Mouse (Mus musculus) cerebellum, adult 11-12 months (tissue): ENCODE results near the gene Gm10134.
"Not testable (repeated sequence)": the region's sequence is repeated elsewhere in the genome, so short reads cannot be mapped to it uniquely, and the experiment has no call there.

Experiments
- DNase-seq: peaks from one replicate; pipeline ENCODE4 v3.0.0; 2022

Gene Gm10134

GRCm38 (mm10) chr2:28505795-28506194 lies at the start of gene Gm10134:
TSS of gene Gm10134 (plus strand) at chr2:28506095.
- DNase-seq, result no peak

GRCm38 (mm10) chr2:28456616-28457015 lies 49.3 kb upstream of the Gm10134 start:
- DNase-seq, result no peak

GRCm38 (mm10) chr2:28463919-28464318 lies 42.0 kb upstream of the Gm10134 start:
- DNase-seq, result peak; percentile 50

GRCm38 (mm10) chr2:28464919-28465318 lies 41.0 kb upstream of the Gm10134 start:
- no peak for DNase-seq

GRCm38 (mm10) chr2:28465836-28466518 lies 39.9 kb upstream of the Gm10134 start, which contains the start of gene 1700007K13Rik:
TSS of gene 1700007K13Rik (minus strand) at chr2:28466332.
- peak; percentile 77 for DNase-seq

GRCm38 (mm10) chr2:28467860-28468485 lies 37.9 kb upstream of the Gm10134 start, which contains the start of gene Mrps2:
TSS of gene Mrps2 (plus strand) at chr2:28468066.
- peak; percentile 86 for DNase-seq

GRCm38 (mm10) chr2:28468486-28469225 lies 37.2 kb upstream of the Gm10134 start:
- DNase-seq, result no peak

- DNase-seq, result no peak
Measured at GRCm38 (mm10) chr2:28469461-28469860, 36.4 kb upstream of the Gm10134 start.

GRCm38 (mm10) chr2:28470591-28470990 lies 35.3 kb upstream of the Gm10134 start:
- DNase-seq, result no peak

GRCm38 (mm10) chr2:28472011-28472410 lies 33.9 kb upstream of the Gm10134 start:
- not testable (repeated sequence) for DNase-seq

- not testable (repeated sequence) for DNase-seq
Measured at GRCm38 (mm10) chr2:28477993-28478392, 27.9 kb upstream of the Gm10134 start.

- DNase-seq, result no peak
Measured at GRCm38 (mm10) chr2:28479208-28480204, 26.4 kb upstream of the Gm10134 start.

- DNase-seq, result no peak
Measured at GRCm38 (mm10) chr2:28483861-28484260, 22.0 kb upstream of the Gm10134 start.

GRCm38 (mm10) chr2:28494521-28494920 lies 11.4 kb upstream of the Gm10134 start:
- no peak for DNase-seq

GRCm38 (mm10) chr2:28495207-28495756 lies 10.6 kb upstream of the Gm10134 start:
- DNase-seq, result no peak

GRCm38 (mm10) chr2:28495801-28496595 lies 9.9 kb upstream of the Gm10134 start:
- no peak for DNase-seq

GRCm38 (mm10) chr2:28496671-28497070 lies 9.2 kb upstream of the Gm10134 start, which contains the start of gene Gbgt1:
TSS of gene Gbgt1 (plus strand) at chr2:28496891.
- DNase-seq, result no peak

GRCm38 (mm10) chr2:28497561-28497960 lies 8.3 kb upstream of the Gm10134 start:
- DNase-seq, result no peak

GRCm38 (mm10) chr2:28498431-28498830 lies 7.5 kb upstream of the Gm10134 start:
- no peak for DNase-seq

- DNase-seq, result no peak
Measured at GRCm38 (mm10) chr2:28502987-28503386, 2.9 kb upstream of the Gm10134 start.

- DNase-seq, result no peak
Measured at GRCm38 (mm10) chr2:28504676-28505075, 1.2 kb upstream of the Gm10134 start.
